Mouse (Mus musculus) frontal cortex, postnatal 36 days (tissue): Measurements from ENCODE around the gene Csn1s1.

Experiments used
- DNase-seq, 2 experiments: peaks; one replicate each; pipeline ENCODE4 v3.0.0; 2022; ENCODE audit warnings: low spot score in 2 of 2

Gene Csn1s1

DNA sequence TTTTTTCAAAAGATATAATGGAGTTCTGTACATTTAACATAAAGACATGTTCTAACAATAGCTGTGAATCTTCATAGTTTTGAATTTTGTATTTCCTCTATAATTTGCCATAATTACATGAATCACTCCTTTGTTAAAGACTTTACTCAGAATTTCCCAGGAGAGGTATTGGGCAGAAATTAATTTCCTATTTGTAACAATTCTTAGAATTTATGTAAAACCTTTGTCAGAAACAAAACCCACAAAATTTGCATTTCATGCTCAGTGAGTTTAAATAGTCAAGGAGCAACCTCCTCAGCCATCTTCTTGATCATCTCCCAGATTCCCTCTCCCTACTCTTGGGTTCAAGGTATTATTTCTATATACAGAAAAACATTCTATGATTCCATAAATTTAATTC lies at the start of gene Csn1s1:
TSS of gene Csn1s1 (plus strand) at position 301 of the 400 bp plus-strand sequence.
- no peak for DNase-seq

DNA sequence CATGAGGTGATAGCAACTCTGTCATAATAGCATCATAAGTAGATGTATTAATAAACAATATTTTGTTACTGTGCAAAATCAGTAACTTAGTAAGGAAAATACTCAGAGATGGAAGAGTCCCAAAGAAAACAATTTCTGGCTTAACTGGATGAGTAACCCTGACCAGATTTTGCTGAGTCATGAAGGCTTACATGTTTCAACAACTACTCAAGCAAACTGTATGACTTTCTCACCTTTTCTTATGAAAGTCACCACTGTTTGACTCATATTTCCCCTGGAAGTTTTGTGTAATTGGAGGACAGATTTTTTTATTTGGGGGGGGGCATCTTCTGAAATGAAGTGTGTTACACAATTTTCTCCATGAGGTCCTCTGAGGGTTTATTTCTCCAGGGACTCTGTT lies 43.3 kb upstream of the Csn1s1 start:
- DNase-seq, result no peak

DNA sequence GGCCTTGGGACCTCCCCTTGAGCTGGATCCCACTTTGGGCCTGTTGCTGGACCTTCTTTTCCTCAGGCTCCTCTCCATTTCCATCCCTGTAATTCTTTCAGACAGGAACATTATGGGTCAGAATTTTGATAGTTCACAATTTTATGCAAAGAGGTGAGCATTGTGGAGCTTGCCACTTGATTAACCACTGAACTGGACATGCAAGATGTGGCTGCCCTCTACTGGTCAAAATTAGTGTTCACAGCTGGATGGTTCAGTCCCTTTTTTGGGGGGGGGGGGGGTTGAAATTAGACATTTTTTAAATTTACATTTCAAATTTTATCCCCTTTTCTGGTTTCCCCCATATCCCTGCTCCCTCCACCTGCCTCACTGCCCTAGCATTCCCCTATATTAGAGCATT lies 23.2 kb upstream of the Csn1s1 start:
- peak in 1 of 2 experiments; percentile 2 for DNase-seq

DNA sequence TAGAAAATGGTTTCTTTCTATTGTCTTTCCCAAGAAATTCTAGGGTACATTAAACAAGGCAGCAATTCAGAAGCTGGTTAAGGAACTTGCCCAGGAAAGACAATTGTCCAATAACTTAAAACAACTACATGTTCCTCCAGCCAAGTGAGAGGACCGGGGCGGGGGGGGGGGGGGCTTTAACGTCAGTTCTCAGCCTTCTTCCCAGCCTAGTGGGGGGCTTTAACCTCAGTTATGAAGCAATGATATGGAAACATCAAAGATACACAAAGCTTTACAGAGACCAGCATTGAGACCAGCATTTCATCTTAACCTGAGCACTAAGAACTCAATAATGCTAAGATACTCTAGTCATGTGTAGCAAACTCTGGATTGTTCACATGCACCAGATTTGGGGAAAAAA lies 33.5 kb downstream of the Csn1s1 start, which contains the start of gene Csn2:
TSS of gene Csn2 (minus strand) at position 101 of the 400 bp plus-strand sequence.
- DNase-seq, result no peak

DNA sequence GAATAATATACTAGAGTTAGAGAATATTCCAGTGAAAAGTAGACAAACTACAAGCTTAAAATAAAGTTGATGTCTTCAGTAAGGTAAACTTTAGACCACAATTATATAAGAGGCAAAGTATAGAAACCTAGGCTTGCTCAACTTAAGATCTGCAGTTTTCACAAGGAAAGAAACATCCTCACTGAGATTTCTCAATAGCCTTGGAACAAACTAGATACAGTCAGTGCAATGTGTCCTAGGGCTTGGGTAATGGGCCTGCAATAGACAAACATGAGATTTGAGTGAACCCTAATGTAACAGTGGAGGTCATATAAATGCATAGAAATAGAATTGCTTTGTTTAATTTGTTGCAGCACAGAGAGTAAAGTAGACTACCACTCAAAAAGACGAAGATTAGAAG lies 39.9 kb downstream of the Csn1s1 start:
- no peak for DNase-seq
